Mouse (Mus musculus) hindbrain, postnatal 0 days (tissue): ENCODE results near the gene Zfp706. TPM values are rescaled to one million over a fixed set of nuclear protein-coding genes. Genes with fewer than 3 reads are reported as not detected.

ENCODE experiments used
- ATAC-seq: fragments of 200-750 bp; cut with Nextera tagmentation; 2 replicates; pipeline ENCODE4 v1.8.0; 2017; ENCODE audit warnings: mild to moderate bottlenecking, moderate TSS enrichment, moderate library complexity
- DNase-seq: peaks from one replicate; pipeline ENCODE4 v3.0.0-alpha.2; 2015; ENCODE audit warnings: low spot score
- H3K27ac ChIP-seq: fragments of 300-500 bp; sonication (generic); 2 replicates; pipeline ENCODE4 v1.5.1; 2014; ENCODE audit warnings: mild to moderate bottlenecking
- H3K27me3 ChIP-seq: fragments of 300-500 bp; sonication (generic); 2 replicates; pipeline ENCODE4 v1.6.1; 2014; ENCODE audit warnings: low read length, mixed read lengths; ENCODE audit not compliant: insufficient read depth
- H3K36me3 ChIP-seq: fragments of 300-500 bp; sonication (generic); 2 replicates; pipeline ENCODE4 v1.6.1; 2014; ENCODE audit warnings: low read length, mixed read lengths; ENCODE audit not compliant: insufficient read depth
- H3K4me1 ChIP-seq: fragments of 300-500 bp; sonication (generic); 2 replicates; pipeline ENCODE4 v1.6.1; 2014; ENCODE audit warnings: antibody characterized with exemption, low read length, mixed read lengths; ENCODE audit not compliant: insufficient read depth
- H3K4me2 ChIP-seq: fragments of 300-500 bp; sonication (generic); 2 replicates; pipeline ENCODE4 v1.6.1; 2014; ENCODE audit warnings: low read depth, mild to moderate bottlenecking, low read length, moderate library complexity, mixed read lengths
- H3K4me3 ChIP-seq: fragments of 300-500 bp; sonication (generic); 2 replicates; pipeline ENCODE4 v1.5.1; 2014; ENCODE audit warnings: low read length
- H3K9ac ChIP-seq: fragments of 300-500 bp; sonication (generic); replicated peaks from 2 replicates; pipeline ENCODE4 v1.6.1; 2014; ENCODE audit warnings: mild to moderate bottlenecking, low read length, moderate library complexity, mixed read lengths
- H3K9me3 ChIP-seq: fragments of 300-500 bp; sonication (generic); 2 replicates; pipeline ENCODE4 v1.6.1; 2016; ENCODE audit warnings: low read length, mixed read lengths
- CTCF ChIP-seq: IDR thresholded peaks from 2 replicates; pipeline ENCODE4 v1.5.1; 2016; ENCODE audit warnings: antibody characterized with exemption, control low read depth, low read depth
- WGBS: fragments of 180-500 bp; shearing (Covaris S2); extraction: QIAGEN DNeasy Blood & Tissue Kit; methylation state at CpG from one replicate; pipeline ENCODE4 v1.1.7; 2014; 5-methylcytosine and 5-hydroxymethylcytosine counted together
- polyA plus RNA-seq: library from polyadenylated mRNA; unstranded; fragments of >200 nt; fragmentation: Nextera tagmentation; extraction: Ambion mirVana; gene quantifications from 2 replicates; pipeline ENCODE4 v1.2.1, GENCODE M21; 2015
- total RNA-seq: library from RNA; depleted of rRNA; stranded (reverse); fragments of >200 nt; gene quantifications from 2 replicates; pipeline ENCODE4 v1.2.3, GENCODE M21; 2014

Zfp706 gene
- total and polyA plus RNA-seq, 2 experiments from 2014 or later: 61.8 to 463 TPM

DNA sequence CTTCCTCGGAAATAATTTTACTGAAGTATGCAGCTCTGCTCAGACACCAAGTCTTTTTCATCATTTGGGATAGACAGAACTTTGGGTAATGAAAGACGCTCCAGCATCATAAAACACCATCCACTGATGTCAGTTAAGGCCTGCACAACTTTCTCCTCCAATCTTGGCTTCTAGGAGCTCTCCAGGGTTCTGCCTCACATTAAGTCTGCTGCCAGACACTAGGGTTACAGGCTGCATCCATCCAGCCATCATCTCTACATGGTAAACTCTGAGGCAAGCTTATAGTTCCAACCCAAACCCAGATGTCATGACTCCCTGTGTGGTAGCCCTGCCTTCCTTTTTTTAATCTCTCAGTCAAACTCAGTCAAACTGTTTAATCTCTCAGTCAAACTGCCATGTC is 25.9 kb upstream of the Zfp706 start:
- H3K36me3 ChIP-seq: no peaks in the 10 kb centered on the region

DNA sequence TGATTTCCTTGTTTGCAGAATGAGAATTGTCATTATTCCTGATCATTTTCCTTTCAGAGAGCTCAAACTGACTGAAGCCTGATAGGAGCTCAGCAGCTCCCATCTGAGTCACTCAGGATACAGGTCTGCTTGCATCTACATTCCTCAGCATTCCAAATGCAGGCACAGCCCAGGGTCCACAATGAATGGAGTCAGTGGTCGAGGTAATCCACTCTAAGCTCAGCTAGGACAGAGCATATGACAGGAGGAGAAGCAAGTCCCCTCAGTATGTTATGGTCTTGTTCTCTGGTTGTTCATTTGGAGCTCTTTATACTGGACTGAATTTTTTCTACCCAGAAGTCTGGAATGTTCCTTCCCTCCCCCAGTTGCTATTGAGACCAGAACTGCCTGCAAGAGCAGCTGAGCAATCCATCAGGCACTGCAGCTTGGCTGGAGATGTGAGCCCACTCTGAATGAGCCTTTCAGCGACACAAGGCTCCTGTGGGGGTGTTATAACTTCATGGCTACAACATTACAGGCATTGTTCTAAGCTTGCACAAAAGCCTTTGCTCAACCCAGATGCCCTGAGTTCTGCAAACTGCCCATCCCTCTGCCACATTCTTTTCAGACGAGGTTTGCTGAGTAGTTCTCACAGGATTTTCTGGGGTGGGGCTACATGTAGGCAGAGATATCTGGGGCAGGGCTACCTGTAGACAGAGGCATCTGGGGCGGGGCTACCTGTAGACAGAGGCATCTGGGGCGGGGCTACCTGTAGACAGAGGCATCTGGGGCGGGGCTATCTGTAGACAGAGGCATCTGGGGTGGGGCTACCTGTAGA is 24.0 kb upstream of the Zfp706 start:
- WGBS: 35% methylated on average over 6 of the region's 6 CpGs
- Histone ChIP-seq H3K4me3 (no peak overlapping the region), H3K4me1 (no peaks in the 10 kb centered on the region), H3K9me3 (no peaks in the 10 kb centered on the region), H3K36me3 (no peaks in the 10 kb centered on the region), H3K27me3 (no peaks in the 10 kb centered on the region), H3K27ac (peak overlapping the region; percentile 73), H3K9ac (no peak overlapping the region), H3K4me2 (no peak overlapping the region)
- ATAC-seq (peak; percentile 93), DNase-seq (peak; percentile 80)
- TF ChIP-seq CTCF: no peak

More for the DNA sequence above, 25.9 kb upstream of the Zfp706 start:
- TF ChIP-seq CTCF: no peak
- Histone ChIP-seq H3K4me2 (no peak overlapping the region), H3K4me3 (no peak overlapping the region), H3K27me3 (no peaks in the 10 kb centered on the region), H3K9ac (no peak overlapping the region), H3K9me3 (no peaks in the 10 kb centered on the region), H3K4me1 (no peaks in the 10 kb centered on the region), H3K27ac (no peak overlapping the region)
- DNase-seq (no peak), ATAC-seq (no peak)
- 97% methylated on average over 2 of the region's 2 CpGs for WGBS

DNA sequence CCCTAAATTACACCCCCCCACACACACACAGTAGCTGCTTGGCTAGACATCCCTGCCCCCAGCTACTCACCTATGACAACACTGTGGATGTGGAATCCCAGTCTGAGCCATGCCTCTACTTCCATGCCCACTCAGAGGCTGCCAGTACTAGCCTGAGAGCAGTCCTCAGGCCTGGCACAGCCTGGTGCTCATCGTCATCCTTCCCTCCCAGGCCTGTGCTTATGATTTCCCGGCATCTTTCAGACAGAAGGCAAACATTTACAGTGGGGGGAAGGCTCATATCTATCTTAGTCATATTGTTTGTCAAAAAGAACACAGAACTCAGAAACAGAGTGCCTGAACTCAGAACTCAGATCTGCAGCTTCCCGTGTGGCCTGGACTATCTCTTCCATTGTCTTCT is 23.4 kb upstream of the Zfp706 start:
- ATAC-seq: no peak
- Histone ChIP-seq H3K36me3 (no peaks in the 10 kb centered on the region), H3K27ac (peak overlapping the region; percentile 73; the same call in 1 of the 2 replicates), H3K4me3 (no peak overlapping the region), H3K4me2 (no peak overlapping the region), H3K27me3 (no peaks in the 10 kb centered on the region), H3K4me1 (no peaks in the 10 kb centered on the region), H3K9me3 (no peaks in the 10 kb centered on the region), H3K9ac (no peak overlapping the region)
- WGBS: 75% methylated on average over 3 of the region's 3 CpGs
- no peak for TF ChIP-seq CTCF
- no peak for DNase-seq

DNA sequence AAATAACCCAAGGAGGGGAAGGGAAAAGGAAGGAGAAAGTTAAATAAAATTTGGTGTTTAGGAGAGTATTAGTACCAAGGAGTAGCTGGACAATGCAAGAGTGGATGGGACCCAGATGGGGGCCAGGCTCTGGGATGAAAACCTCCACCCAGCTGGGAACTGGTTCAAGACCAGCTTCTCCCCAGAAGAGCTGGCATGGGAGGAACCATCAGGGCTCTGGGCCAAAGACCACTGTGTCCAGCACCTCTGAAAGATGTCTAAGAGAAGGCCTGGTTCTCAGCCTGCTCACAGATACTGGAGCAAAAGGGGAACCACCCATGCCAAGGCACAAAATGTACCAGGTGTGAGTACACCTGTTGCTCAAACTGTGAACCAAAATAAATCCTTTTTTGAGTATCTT is 20.4 kb upstream of the Zfp706 start:
- Histone ChIP-seq H3K4me1 (no peaks in the 10 kb centered on the region), H3K9me3 (no peaks in the 10 kb centered on the region), H3K9ac (no peak overlapping the region), H3K27ac (no peak overlapping the region), H3K36me3 (no peaks in the 10 kb centered on the region), H3K4me3 (no peak overlapping the region), H3K4me2 (no peak overlapping the region), H3K27me3 (no peaks in the 10 kb centered on the region)
- DNase-seq (no peak), ATAC-seq (no peak)
- no peak for TF ChIP-seq CTCF

DNA sequence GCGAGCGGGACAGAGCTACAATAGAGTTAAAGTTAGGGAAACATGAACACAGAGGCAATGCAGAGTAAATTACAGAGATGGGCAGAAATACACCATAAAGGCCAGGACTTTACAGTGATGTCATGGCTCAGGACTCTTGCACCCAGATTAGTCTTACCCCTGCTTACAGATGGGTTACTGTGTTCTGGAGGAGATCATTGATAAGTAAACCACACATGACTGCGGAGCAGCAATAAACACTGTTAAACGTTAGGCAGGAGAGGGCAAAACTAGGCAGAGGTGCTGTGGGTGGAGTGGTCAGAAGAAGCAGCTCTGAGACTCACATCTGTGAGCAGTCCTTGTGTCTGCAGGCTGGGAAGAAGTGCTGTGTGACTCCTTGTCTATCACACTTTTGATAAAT is 18.9 kb upstream of the Zfp706 start:
- H3K4me2 ChIP-seq: no peak overlapping the region
- no peak overlapping the region for H3K9ac ChIP-seq
- H3K4me1 ChIP-seq: no peaks in the 10 kb centered on the region
- ATAC-seq (no peak), DNase-seq (no peak)
- H3K27ac ChIP-seq: no peak overlapping the region
- H3K9me3 ChIP-seq: no peaks in the 10 kb centered on the region
- WGBS: 91% methylated on average over 4 of the region's 4 CpGs
- no peaks in the 10 kb centered on the region for H3K36me3 ChIP-seq
- H3K27me3 ChIP-seq: no peaks in the 10 kb centered on the region
- no peak for TF ChIP-seq CTCF
- H3K4me3 ChIP-seq: no peak overlapping the region

DNA sequence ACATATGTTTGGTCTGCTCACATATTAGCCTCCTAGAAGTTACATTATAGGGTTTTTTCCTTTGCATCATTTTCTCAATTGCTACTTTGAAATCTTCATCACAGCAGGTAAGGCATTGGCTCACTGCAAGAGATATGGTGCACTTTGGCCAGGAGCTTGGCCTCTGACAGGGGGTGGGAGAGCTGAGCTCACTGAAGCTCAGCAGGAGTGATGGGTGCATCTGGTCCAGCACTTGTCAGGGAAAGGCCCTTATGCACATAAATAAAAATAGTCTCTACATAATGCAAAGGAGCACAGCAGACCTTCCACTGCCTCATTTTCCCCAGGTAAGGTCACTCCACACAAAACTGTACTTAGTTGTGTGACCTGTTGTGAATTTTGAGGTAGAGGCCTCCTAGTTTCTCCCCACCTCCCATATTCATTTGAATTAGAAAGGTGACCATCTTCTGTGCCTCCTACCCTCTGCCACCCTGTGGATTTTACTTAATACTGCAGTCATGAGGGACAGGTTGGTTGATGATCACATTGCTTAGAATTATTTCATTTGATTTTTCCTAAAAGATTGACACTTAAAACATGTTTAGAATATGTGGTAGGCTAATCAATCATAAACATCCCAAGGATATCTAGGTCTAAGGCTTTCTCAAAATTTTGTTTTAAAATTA is 13.1 kb upstream of the Zfp706 start:
- H3K27me3 ChIP-seq: no peaks in the 10 kb centered on the region
- H3K4me2 ChIP-seq: no peak overlapping the region

DNA sequence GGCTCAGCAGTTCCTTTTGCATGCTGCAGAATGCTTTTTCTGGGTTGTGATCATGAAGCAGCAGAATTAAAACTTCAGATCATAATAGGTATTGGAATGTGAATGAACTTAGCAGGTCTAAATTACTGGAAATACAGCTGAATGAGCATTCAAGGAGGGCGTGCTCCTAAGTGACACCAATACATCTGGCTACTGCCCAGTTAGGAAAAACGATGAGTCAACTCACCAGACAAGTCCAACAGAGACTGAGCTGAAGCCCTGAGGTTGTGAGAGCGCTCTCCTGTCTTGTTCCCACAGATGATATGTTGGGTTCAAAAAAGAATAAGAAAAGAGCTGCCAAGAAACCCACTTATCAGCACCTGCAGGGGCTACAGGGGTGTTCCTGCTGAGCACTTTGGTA is 11.9 kb upstream of the Zfp706 start:
- Histone ChIP-seq H3K27me3 (no peaks in the 10 kb centered on the region), H3K36me3 (no peaks in the 10 kb centered on the region), H3K9ac (no peak overlapping the region), H3K4me1 (no peaks in the 10 kb centered on the region), H3K4me3 (no peak overlapping the region), H3K9me3 (no peaks in the 10 kb centered on the region), H3K4me2 (no peak overlapping the region), H3K27ac (no peak overlapping the region)
- no peak for TF ChIP-seq CTCF
- DNase-seq (no peak), ATAC-seq (no peak)
- 74% methylated on average over 3 of the region's 3 CpGs for WGBS

More for the DNA sequence above, 13.1 kb upstream of the Zfp706 start:
- no peaks in the 10 kb centered on the region for H3K36me3 ChIP-seq
- H3K9me3 ChIP-seq: no peaks in the 10 kb centered on the region
- ATAC-seq: no peak
- H3K9ac ChIP-seq: no peak overlapping the region
- H3K4me3 ChIP-seq: no peak overlapping the region
- TF ChIP-seq CTCF: peak; percentile 59
- H3K4me1 ChIP-seq: no peaks in the 10 kb centered on the region
- DNase-seq: no peak
- no peak overlapping the region for H3K27ac ChIP-seq
